Mouse (Mus musculus) stomach, postnatal 0 days (tissue): ENCODE measurements around the gene Cct3. TPM values are rescaled to one million over a fixed set of nuclear protein-coding genes. Genes with fewer than 3 reads are reported as not detected.
"Not testable (repeated sequence)": the region's sequence is repeated elsewhere in the genome, so short reads cannot be mapped to it uniquely, and the experiment has no call there.

Source experiments
- ATAC-seq: fragments of 200-750 bp; cut with Nextera tagmentation; 2 replicates; pipeline ENCODE4 v1.8.0; 2017; ENCODE audit not compliant: low FRiP score, low TSS enrichment
- DNase-seq: peaks from one replicate; pipeline ENCODE4 v3.0.0-alpha.2; 2016; ENCODE audit warnings: low spot score
- H3K27ac ChIP-seq: fragments of 300-500 bp; sonication (generic); replicated peaks from 2 replicates; pipeline ENCODE4 v1.5.1; 2014; ENCODE audit warnings: mild to moderate bottlenecking, control low read depth
- H3K27me3 ChIP-seq: fragments of 300-500 bp; sonication (generic); 2 replicates; pipeline ENCODE4 v1.6.1; 2014; ENCODE audit warnings: low read length; ENCODE audit not compliant: control insufficient read depth, insufficient read depth
- H3K36me3 ChIP-seq: fragments of 300-500 bp; sonication (generic); 2 replicates; pipeline ENCODE4 v1.6.1; 2014; ENCODE audit warnings: low read length, mixed read lengths; ENCODE audit not compliant: control insufficient read depth, insufficient read depth
- H3K4me1 ChIP-seq: fragments of 300-500 bp; sonication (generic); replicated peaks from 2 replicates; pipeline ENCODE4 v1.6.1; 2014; ENCODE audit warnings: antibody characterized with exemption; ENCODE audit not compliant: control insufficient read depth, insufficient read depth
- H3K4me2 ChIP-seq: fragments of 300-500 bp; sonication (generic); replicated peaks from 2 replicates; pipeline ENCODE4 v1.6.1; 2014; ENCODE audit warnings: low read depth, mild to moderate bottlenecking, control low read depth, moderate library complexity
- H3K4me3 ChIP-seq: fragments of 300-500 bp; sonication (generic); 2 replicates; pipeline ENCODE4 v1.5.1; 2014; ENCODE audit warnings: low read depth, low read length, control low read depth
- H3K9ac ChIP-seq: fragments of 300-500 bp; sonication (generic); 2 replicates; pipeline ENCODE4 v1.6.1; 2014; ENCODE audit warnings: mild to moderate bottlenecking, low read length, control low read depth, mixed read lengths
- H3K9me3 ChIP-seq: fragments of 300-500 bp; sonication (generic); 2 replicates; pipeline ENCODE4 v1.6.1; 2016; ENCODE audit warnings: low read length; ENCODE audit not compliant: control insufficient read depth
- CTCF ChIP-seq: IDR thresholded peaks from 2 replicates; pipeline ENCODE4 v1.5.1; 2016; ENCODE audit warnings: antibody characterized with exemption, low read depth, mild to moderate bottlenecking, moderate library complexity
- EP300 ChIP-seq: optimal IDR thresholded peaks from 2 replicates; pipeline ENCODE3; 2016; ENCODE audit warnings: antibody characterized with exemption
- WGBS: fragments of 180-500 bp; shearing (Covaris S2); extraction: QIAGEN DNeasy Blood & Tissue Kit; methylation state at CpG from one replicate; pipeline ENCODE4 v1.1.7; 2014; 5-methylcytosine and 5-hydroxymethylcytosine counted together
- polyA plus RNA-seq: library from polyadenylated mRNA; unstranded; fragments of >200 nt; fragmentation: Nextera tagmentation; extraction: Ambion mirVana; gene quantifications from 2 replicates; pipeline ENCODE4 v1.2.1, GENCODE M21; 2015

Gene Cct3
- polyA plus RNA-seq, 1 experiment from 2014 or later = 233 TPM

DNA sequence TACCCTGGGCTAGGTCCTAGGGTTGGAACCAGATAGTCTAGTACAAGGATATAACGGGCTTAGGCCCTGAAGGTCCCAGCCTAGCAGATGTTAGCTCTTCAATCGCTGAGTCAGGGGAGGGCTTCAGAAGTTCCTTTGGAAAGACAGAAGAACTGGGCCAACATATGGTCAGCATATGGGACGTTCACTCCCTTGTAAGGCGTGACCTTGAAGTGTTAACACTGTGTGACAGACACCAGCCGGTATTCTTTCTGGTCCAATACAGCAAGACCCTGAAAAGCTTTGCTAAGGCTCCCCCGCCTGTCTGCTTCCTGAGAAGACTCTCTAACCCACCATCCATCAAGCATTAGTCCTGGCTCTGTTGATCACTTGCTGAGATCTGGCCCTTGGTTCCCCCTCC is 41.0 kb upstream of the Cct3 start:
- DNase-seq (no peak), ATAC-seq (peak; percentile 46; the same call in 1 of the 2 replicates)
- Histone ChIP-seq H3K9ac (no peak overlapping the region), H3K4me3 (no peak overlapping the region), H3K27ac (no peak overlapping the region), H3K9me3 (no peaks in the 10 kb centered on the region), H3K4me1 (no peaks in the 10 kb centered on the region), H3K36me3 (no peaks in the 10 kb centered on the region), H3K4me2 (no peak overlapping the region), H3K27me3 (no peaks in the 10 kb centered on the region; the same call in 1 of the 2 replicates)
- WGBS = 47% methylated on average over 6 of the region's 6 CpGs
- no peak for TF ChIP-seq CTCF
- TF ChIP-seq EP300 = no peak

DNA sequence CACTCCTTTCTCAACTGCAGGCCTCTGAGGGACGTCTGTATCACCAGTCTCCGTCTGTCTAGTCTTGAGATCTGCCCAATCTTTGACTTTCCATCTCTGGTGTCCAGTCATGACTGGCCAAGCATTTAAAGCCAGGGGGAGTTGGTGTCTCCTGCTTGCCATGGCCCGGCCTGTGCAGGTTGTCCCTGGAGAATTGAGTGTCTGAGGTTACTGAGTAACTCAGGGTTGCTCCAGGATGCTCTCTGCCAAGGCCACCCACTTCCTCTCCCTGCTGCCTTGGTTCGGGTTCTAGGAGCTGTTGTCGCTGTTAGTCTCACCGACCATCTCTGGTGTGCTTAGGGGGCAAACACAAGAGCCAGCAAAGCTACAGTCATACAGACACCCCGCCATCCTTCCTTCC is 40.5 kb upstream of the Cct3 start:
- Histone ChIP-seq H3K9me3 (no peaks in the 10 kb centered on the region), H3K36me3 (no peaks in the 10 kb centered on the region), H3K27me3 (no peaks in the 10 kb centered on the region; the same call in 1 of the 2 replicates), H3K4me1 (no peaks in the 10 kb centered on the region), H3K4me2 (no peak overlapping the region), H3K9ac (no peak overlapping the region), H3K4me3 (no peak overlapping the region), H3K27ac (no peak overlapping the region)
- ATAC-seq (no peak), DNase-seq (no peak)
- TF ChIP-seq CTCF = no peak
- TF ChIP-seq EP300 = no peak
- WGBS = 55% methylated on average over 7 of the region's 7 CpGs

DNA sequence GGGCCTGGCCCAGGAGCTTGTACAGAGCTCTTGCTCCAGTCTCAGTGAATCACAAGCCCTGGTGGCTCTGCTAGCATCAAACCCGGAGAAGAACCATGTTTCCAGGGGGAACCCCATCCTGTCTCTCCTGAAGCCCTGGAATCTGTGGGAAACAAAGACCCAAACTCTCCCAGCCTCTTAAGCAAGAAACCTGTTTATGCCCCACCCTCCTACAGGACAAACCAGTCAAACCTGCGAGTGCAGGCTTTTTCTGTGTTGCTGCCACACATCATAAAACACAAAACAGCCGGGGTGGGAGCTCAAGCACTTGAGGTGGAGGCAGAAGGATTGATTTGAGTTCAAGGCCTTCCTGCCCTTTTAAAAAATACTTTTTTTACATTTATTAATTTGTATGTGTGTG is 34.6 kb upstream of the Cct3 start:
- H3K4me3 ChIP-seq = no peak overlapping the region
- no peak overlapping the region for H3K4me2 ChIP-seq
- peak; percentile 29; the same call in 1 of the 2 replicates for ATAC-seq
- H3K27ac ChIP-seq = peak overlapping the region; percentile 59; the same call in 1 of the 2 replicates
- DNase-seq = no peak
- H3K9ac ChIP-seq = no peak overlapping the region
- no peaks in the 10 kb centered on the region for H3K36me3 ChIP-seq
- 53% methylated on average over 3 of the region's 3 CpGs for WGBS
- H3K9me3 ChIP-seq = no peaks in the 10 kb centered on the region
- H3K27me3 ChIP-seq = no peaks in the 10 kb centered on the region
- no peaks in the 10 kb centered on the region for H3K4me1 ChIP-seq
- TF ChIP-seq CTCF (no peak), EP300 (peak; percentile 90)

DNA sequence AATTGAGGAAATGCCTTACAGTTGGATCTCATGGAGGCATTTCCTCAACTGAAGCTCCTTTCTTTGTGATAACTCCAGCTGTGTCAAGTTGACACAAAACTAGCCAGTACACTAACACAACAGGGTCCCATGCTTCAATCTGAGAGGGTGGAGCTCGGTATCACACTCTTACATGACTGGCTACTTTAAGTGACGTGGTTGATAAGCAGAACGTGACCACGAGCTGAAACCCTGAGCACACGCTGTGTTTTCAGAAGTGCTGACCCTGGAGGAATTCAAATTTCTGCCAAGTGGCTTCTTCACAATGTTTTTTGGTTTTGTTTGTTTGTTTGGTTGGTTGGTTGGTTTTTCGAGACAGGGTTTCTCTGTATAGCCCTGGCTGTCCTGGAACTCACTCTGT is 28.9 kb upstream of the Cct3 start:
- not testable (repeated sequence) for ATAC-seq, H3K4me2 ChIP-seq, H3K9me3 ChIP-seq, H3K9ac ChIP-seq, H3K27me3 ChIP-seq, H3K36me3 ChIP-seq, H3K4me3 ChIP-seq, H3K27ac ChIP-seq, DNase-seq, H3K4me1 ChIP-seq
- WGBS = 76% methylated on average over 6 of the region's 6 CpGs

DNA sequence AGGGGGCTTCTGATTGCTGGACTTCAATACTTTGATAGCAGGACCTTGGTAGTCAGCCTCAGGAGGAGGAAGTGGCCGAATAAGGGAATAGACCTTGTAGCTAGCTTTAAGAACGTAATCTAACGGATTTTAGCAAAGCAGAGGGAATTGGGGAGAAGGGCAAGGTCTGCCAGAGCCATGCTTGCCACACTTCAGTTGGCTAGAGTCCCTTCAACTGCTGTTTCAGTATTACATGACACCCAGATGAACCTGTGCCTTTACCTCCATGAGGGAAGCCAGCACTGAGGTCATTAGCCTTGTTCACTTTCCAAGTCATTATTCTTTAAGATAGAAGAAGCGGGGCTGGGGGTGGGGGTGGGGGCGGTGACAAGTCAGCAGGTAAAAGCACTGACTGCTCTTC is 27.9 kb upstream of the Cct3 start:
- TF ChIP-seq CTCF (no peak), EP300 (no peak)

DNA sequence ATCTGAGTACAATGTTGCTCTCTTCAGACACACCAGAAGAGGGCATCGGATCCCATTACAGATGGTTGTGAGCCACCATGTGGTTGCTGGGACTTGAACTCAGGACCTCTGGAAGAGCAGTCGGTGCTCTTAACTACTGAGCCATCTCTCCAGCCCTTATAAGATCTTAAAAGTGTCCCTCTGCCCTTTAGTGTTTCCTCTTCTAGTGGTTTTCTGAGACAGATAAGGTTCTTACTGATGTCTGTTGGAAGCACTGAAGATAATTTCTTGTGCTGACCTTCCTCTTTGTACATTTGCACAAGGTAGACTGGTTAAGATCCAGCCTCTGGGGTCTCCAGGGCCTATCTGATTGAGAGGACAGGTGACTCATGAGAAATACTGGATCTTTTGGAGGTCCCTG is 25.6 kb upstream of the Cct3 start:
- ATAC-seq, DNase-seq, H3K9me3 ChIP-seq, H3K27ac ChIP-seq, H3K27me3 ChIP-seq, H3K4me2 ChIP-seq, H3K4me1 ChIP-seq, H3K4me3 ChIP-seq, H3K9ac ChIP-seq, H3K36me3 ChIP-seq: not testable (repeated sequence)
- 92% methylated on average over 2 of the region's 2 CpGs for WGBS

More for the DNA sequence above, 27.9 kb upstream of the Cct3 start:
- no peak overlapping the region for H3K9ac ChIP-seq
- H3K9me3 ChIP-seq = no peaks in the 10 kb centered on the region
- no peaks in the 10 kb centered on the region for H3K4me1 ChIP-seq
- H3K27me3 ChIP-seq = no peaks in the 10 kb centered on the region
- WGBS = 77% methylated on average over 5 of the region's 5 CpGs
- ATAC-seq = no peak
- no peaks in the 10 kb centered on the region for H3K36me3 ChIP-seq
- H3K27ac ChIP-seq = no peak overlapping the region
- DNase-seq = no peak
- no peak overlapping the region for H3K4me3 ChIP-seq
- H3K4me2 ChIP-seq = no peak overlapping the region
